Mouse (Mus musculus) bone marrow, adult 2 months (tissue): Measurements from ENCODE around the gene Pigw. TPM values are rescaled to one million over a fixed set of nuclear protein-coding genes. Genes with fewer than 3 reads are reported as not detected.
A peak's percentile ranks its signal among the peaks of the same experiment; 100 is the strongest.
"Not testable (repeated sequence)": the region's sequence is repeated elsewhere in the genome, so short reads cannot be mapped to it uniquely, and the experiment has no call there.

Experiments
- H3K27ac ChIP-seq: fragments of 200-500 bp; 2 replicates; pipeline ENCODE4 v1.5.1; 2012; ENCODE audit warnings: low read depth, mild to moderate bottlenecking, control low read depth, inconsistent platforms, low read length; ENCODE audit not compliant: control insufficient read depth, poor library complexity, insufficient read depth
- H3K4me1 ChIP-seq: fragments of 200-500 bp; 2 replicates; pipeline ENCODE4 v1.6.1; 2011; ENCODE audit warnings: low read length; ENCODE audit not compliant: control insufficient read depth, insufficient read depth
- H3K4me3 ChIP-seq: fragments of 200-500 bp; replicated peaks from 2 replicates; pipeline ENCODE3; 2011; ENCODE audit warnings: mild to moderate bottlenecking, low read depth, low read length, control low read depth; ENCODE audit not compliant: control insufficient read depth
- CTCF ChIP-seq: fragments of 200-500 bp; IDR thresholded peaks from 2 replicates; pipeline ENCODE4 v1.5.1; 2011; ENCODE audit warnings: low read length, control low read depth; ENCODE audit not compliant: control insufficient read depth, insufficient read depth
- POLR2A ChIP-seq: fragments of 200-500 bp; IDR thresholded peaks from 2 replicates; pipeline ENCODE4 v1.6.1; 2011; ENCODE audit warnings: low read depth, mild to moderate bottlenecking, control low read depth, low read length, borderline replicate concordance; ENCODE audit not compliant: control insufficient read depth
- WGBS: fragments of 180-500 bp; shearing (Covaris S2); methylation state at CpG from one replicate; pipeline ENCODE4 v1.1.7; 2018; 5-methylcytosine and 5-hydroxymethylcytosine counted together
- polyA plus RNA-seq: library from polyadenylated mRNA; stranded (reverse); fragments of >200 nt; gene quantifications from 2 replicates; pipeline ENCODE4 v1.2.4, GENCODE M21; 2011; ENCODE audit warnings: low replicate concordance; ENCODE audit not compliant: missing spikeins, insufficient read depth, insufficient read length

The Pigw gene
- polyA plus RNA-seq, 1 experiment, result 2.7 TPM

DNA sequence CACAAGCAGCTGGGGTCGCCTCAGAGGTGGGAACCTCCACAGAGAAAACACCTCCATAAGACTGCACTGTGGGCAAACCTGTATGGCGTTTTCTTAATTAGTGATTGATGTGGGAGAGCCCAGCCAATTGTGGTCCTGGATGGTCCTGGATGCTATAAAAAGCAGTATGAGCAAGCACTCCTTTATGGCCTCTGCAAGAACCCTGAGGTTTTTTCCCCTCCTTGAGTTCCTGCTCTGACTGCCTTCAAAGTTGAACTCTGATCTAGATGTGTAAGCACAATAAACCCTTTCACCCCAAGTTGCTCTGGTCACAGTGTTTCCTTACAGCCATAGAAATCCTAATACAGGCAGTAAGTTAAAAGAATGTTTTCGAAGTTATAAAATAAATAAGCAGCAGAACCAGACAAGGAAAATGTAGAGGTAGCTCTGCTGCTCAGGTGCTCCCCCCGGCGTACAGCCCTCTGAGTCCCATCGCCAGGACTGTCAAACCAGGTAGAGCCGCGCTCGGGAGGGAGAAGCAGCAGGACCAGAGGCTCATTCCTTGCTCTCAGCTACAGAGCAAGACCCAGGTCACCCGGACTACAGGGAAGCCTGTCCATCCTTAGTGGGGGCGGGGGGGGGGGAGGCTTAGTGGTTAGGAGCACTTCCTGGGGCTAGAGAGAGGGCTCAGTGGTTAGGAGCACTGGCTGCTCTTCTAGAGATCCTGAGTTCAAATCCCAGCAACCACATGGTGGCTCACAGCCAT lies 6.9 kb upstream of the Pigw start:
- 91% methylated on average over 11 of the region's 11 CpGs for WGBS
- Histone ChIP-seq H3K4me1 (no peaks in the 10 kb centered on the region; the same call in 1 of the 2 replicates), H3K27ac (no peak overlapping the region), H3K4me3 (no peak overlapping the region)
- TF ChIP-seq POLR2A (no peak), CTCF (no peak)

DNA sequence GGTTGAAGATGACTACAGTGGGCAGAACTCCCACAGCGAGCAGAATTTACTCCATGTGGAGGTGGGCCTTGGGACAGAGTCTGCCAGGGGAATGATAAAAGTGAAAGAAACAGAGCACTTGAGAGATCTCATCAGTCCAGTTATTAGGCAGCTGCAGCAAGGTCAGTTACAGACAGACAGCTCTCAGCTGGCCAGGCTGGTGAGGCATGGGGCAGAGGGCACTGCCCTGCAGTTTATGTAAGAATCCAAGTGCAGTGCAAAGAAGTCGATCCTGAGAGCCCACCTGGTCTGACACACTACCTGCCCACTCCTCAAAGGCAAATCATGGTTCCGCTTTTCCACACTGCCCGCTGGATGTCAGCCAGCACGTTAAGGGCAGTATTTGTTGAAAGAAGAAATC lies 6.2 kb upstream of the Pigw start:
- no peaks in the 10 kb centered on the region; the same call in 1 of the 2 replicates for H3K4me1 ChIP-seq
- WGBS, result 90% methylated on average over 5 of the region's 5 CpGs
- no peak overlapping the region for H3K4me3 ChIP-seq
- TF ChIP-seq CTCF (no peak), POLR2A (no peak)
- no peak overlapping the region for H3K27ac ChIP-seq

DNA sequence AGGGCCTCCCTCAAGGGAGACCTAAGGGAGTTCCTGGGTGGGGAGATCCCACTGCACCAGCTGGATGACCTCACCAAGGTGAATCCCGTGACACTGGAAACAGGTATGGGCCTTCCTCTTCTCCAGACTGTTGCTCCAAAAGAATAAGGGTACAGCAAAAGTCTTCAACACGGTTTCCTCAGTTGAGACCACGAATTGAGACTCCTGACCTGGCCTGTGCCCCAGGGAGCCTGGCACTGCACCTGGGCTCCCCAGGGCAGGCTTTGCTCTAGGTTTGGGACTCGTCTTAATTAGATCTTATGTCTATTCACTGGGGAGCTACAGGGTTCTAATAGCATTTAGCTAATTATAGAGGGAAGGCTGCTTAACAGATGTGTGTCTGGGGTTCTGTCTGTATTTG lies 5.2 kb upstream of the Pigw start:
- no peak for TF ChIP-seq POLR2A
- no peak for TF ChIP-seq CTCF
- Histone ChIP-seq H3K4me1 (no peaks in the 10 kb centered on the region; the same call in 1 of the 2 replicates), H3K27ac (no peak overlapping the region), H3K4me3 (no peak overlapping the region)
- 81% methylated on average over 4 of the region's 4 CpGs for WGBS

DNA sequence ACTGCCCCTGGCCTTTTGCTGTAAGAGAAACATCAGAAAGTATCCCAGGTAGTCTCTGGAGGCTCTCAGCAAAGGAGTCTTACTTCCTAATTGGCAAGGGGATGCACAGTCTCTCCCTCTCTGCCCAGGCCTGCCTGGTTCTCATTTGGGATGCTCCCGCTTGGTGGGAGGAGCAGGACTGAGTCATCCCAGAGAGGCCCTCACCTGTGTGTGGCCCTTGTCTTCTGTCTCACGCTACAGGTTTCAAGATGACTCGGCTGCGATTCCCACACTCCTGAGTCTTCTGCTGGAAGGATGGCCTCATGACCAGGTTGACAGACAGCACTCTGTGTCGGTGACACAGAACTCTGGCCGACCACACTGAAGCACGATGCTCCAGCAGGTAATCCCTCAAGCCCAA lies 2.3 kb upstream of the Pigw start:
- H3K4me1 ChIP-seq, result no peaks in the 10 kb centered on the region
- WGBS, result 91% methylated on average over 7 of the region's 7 CpGs
- no peak overlapping the region for H3K4me3 ChIP-seq
- TF ChIP-seq CTCF (no peak), POLR2A (no peak)
- no peak overlapping the region for H3K27ac ChIP-seq

DNA sequence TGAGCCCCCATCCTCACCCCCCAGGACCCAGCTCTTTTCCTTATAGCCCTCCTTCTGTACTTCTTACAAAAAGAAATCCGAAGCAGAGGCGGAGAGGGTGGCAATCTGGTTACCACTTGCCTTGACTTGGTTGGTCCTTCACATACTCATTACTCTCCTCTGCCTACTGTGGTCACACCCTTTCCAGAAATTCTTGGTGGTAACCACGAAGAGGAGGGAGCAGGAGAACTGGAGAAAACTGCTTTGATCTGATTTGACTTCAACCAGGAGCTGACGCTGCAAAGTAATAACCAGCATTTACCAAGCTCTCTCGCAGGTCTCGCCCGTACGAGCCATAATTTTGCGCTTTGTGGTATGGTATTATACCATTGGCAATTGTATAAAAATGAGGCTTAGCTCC lies 886 bp upstream of the Pigw start:
- Histone ChIP-seq H3K27ac (no peak overlapping the region; the same call in 1 of the 2 replicates), H3K4me3 (peak overlapping the region; percentile 84), H3K4me1 (no peaks in the 10 kb centered on the region)
- WGBS, result 64% methylated on average over 9 of the region's 9 CpGs
- TF ChIP-seq POLR2A, result no peak
- no peak for TF ChIP-seq CTCF

DNA sequence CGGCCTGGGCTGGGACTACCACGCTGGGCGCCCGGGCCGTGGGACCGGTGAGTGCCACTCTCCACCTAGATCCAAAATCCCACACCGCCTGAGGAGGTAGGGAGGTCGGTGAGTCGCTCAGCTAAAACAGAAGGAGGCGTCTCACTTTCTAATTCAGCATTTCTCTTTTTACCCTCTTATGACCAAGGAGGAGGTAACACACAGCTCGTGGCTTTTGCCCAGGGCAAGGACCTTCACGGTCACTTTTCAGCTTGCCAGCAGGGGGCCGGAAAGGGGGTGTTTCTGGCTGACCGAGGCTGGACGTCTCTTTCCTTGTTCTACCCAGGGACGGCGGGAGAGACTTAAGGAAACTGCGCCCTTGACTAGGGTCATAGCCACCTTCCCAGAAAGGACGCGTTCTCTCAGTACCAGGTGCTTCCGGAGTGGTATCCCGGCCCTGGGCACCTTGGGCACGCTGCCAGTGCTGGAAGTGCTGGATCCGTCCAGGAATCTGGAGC lies 428 bp upstream of the Pigw start:
- peak overlapping the region; percentile 89; the same call in 1 of the 2 replicates for H3K27ac ChIP-seq
- WGBS, result under 1% methylated on average over 24 of the region's 24 CpGs
- H3K4me1 ChIP-seq, result no peaks in the 10 kb centered on the region
- TF ChIP-seq CTCF (peak; percentile 35; the same call in 1 of the 2 replicates), POLR2A (no peak)
- peak overlapping the region; percentile 84 for H3K4me3 ChIP-seq

DNA sequence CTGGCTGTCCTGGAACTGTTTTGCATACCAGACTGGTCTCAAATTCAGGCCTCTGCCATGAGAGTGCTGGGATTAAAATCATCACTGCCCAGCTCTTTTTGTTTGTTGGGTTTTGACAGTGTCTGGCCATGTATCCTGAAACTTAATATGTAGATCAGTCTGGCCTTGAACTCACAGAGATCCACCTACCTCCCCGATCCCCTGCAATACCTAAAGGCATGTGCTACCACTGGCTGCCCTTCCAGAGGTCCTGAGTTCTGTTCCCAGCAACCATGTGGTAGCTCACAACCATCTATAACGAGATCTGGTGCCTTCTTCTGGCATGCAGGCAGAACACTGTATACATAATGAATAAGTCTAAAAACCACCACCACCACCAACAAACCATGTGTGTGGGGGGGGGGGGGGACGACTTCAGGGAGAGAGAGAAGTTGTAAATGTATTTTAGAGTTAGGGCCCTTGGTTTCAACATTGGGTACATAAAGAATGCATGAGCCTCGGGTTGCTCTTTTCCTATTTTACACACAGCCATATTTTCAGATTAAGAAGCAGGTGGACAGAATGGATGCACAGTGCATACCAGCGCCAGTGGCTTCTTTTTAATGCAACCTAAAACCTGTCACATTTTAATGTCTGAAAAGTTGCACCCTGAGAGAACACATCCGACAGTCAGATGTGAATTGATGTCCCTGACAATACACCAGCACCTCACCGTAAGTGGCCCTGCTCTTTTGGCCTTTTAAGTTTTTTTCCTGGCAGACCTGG lies 896 bp downstream of the Pigw start:
- H3K4me1 ChIP-seq, result no peaks in the 10 kb centered on the region
- H3K4me3 ChIP-seq, result peak overlapping the region; percentile 84
- 10% methylated on average over 7 of the region's 7 CpGs for WGBS
- TF ChIP-seq POLR2A (no peak), CTCF (no peak)
- peak overlapping the region; percentile 89 for H3K27ac ChIP-seq

DNA sequence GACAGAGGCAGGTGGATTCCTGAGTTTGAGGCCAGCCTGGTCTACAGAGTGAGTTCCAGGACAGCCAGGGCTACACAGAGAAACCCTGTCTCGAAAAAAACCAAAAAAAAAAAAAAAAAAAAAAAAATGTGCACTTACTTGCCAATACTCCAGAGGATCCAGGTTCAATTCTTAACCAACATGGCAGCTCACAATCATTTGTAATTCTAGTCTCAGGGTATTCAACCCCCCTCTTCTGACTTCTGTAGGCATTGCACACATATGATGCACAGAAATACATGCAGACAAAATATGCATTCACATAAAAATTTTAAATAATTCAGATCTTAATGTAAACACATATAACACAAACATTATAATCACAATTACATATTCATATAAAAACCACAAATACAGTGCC lies 4.1 kb downstream of the Pigw start:
- not testable (repeated sequence) for H3K4me1 ChIP-seq, H3K27ac ChIP-seq, H3K4me3 ChIP-seq
- 53% methylated on average over 1 of the region's 1 CpGs for WGBS
